ENCODE assay signal across 13 mouse cellular contexts in genomic region chr13:63556431-63556830, GRCm38 (mm10). TPM values are rescaled to one million over a fixed set of nuclear protein-coding genes. Genes with fewer than 3 reads are reported as not detected.
DNase-seq lines count a peak whose midpoint lies in the region; ATAC-seq lines count a peak whose summit lies in the region.
"Had no signal": no experiment of that assay in that cellular context is flagged by ENCODE, and none has a peak within 500 bp of the region (broad histone marks: within the 10 kb centered on the region; RNA-seq: fewer than 3 reads in every experiment).

No protein-coding gene starts in this region.

- H3K36me3 ChIP-seq in limb, embryonic 12.5 days, result peaks cover 22% of the 10 kb centered on the region
- H3K36me3 ChIP-seq in limb, embryonic 10.5 days, result peaks cover 51% of the 10 kb centered on the region
- peaks cover 41% of the 10 kb centered on the region for H3K36me3 ChIP-seq in hindbrain, embryonic 10.5 days

- H3K9ac ChIP-seq in limb, embryonic 12.5 days (replicated peaks), result no peak overlapping the region
- H3K9ac ChIP-seq: heart, embryonic 15.5 days had no signal

- no peak overlapping the region for H3K4me3 ChIP-seq in limb, embryonic 12.5 days (replicated peaks)
- no peak overlapping the region for H3K4me3 ChIP-seq in limb, embryonic 10.5 days
- H3K4me3 ChIP-seq in hindbrain, embryonic 10.5 days, result peak overlapping the region; percentile 35
- H3K4me3 ChIP-seq: heart, embryonic 15.5 days; myocyte had no signal

- H3K4me1 ChIP-seq in limb, embryonic 12.5 days (replicated peaks), result peaks cover 98% of the 10 kb centered on the region
- peaks cover 95% of the 10 kb centered on the region for H3K4me1 ChIP-seq in limb, embryonic 10.5 days
- H3K4me1 ChIP-seq in hindbrain, embryonic 10.5 days (replicated peaks), result peaks cover 100% of the 10 kb centered on the region

- H3K9me3 ChIP-seq in limb, embryonic 12.5 days, result no peaks in the 10 kb centered on the region
- H3K9me3 ChIP-seq in limb, embryonic 10.5 days (replicated peaks), result no peaks in the 10 kb centered on the region
- no peaks in the 10 kb centered on the region for H3K9me3 ChIP-seq in hindbrain, embryonic 10.5 days
- H3K9me3 ChIP-seq: heart, embryonic 15.5 days had no signal

- WGBS in limb, embryonic 12.5 days, result 17% methylated on average over 1 of the region's 1 CpGs
- WGBS in limb, embryonic 10.5 days, result 41% methylated on average over 1 of the region's 1 CpGs
- 31% methylated on average over 1 of the region's 1 CpGs for WGBS in hindbrain, embryonic 10.5 days

- H3K27me3 ChIP-seq in limb, embryonic 12.5 days, result no peaks in the 10 kb centered on the region
- H3K27me3 ChIP-seq in limb, embryonic 10.5 days (ENCODE audit: low read depth, poor library complexity, severe bottlenecking), result no peaks in the 10 kb centered on the region
- no peaks in the 10 kb centered on the region for H3K27me3 ChIP-seq in hindbrain, embryonic 10.5 days (ENCODE audit: insufficient read depth, poor library complexity, severe bottlenecking)
- H3K27me3 ChIP-seq: CH12.LX; heart, embryonic 15.5 days had no signal

- intact Hi-C loops in left cerebral cortex, postnatal 25 days (cut with DNase I), result no loop called here

- peak overlapping the region; percentile 30; the same call in 1 of the 2 replicates for H3K27ac ChIP-seq in limb, embryonic 12.5 days
- no peak overlapping the region for H3K27ac ChIP-seq in limb, embryonic 10.5 days
- H3K27ac ChIP-seq in hindbrain, embryonic 10.5 days, result peak overlapping the region; percentile 88
- H3K27ac ChIP-seq: heart, embryonic 15.5 days had no signal

- DNase-seq in limb, embryonic 10.5 days (ENCODE audit: low spot score), result no peak
- peak; percentile 61 for DNase-seq in NIH3T3 (ENCODE audit: low read depth)
- no peak for DNase-seq in hindbrain, embryonic 10.5 days (ENCODE audit: low spot score)
- peak; percentile 64 for DNase-seq in lung, postnatal 10 days
- DNase-seq in left cerebral cortex, postnatal 25 days (ENCODE audit: low spot score in 2 of 2), result no peak
- no peak for DNase-seq in embryo, embryonic 11 days
- DNase-seq in testis, postnatal 10 days (ENCODE audit: low spot score), result no peak
- DNase-seq: right cerebral cortex, postnatal 25 days; thymus, postnatal 4 days had no signal

- ATAC-seq in limb, embryonic 12.5 days (ENCODE audit: insufficient number of reproducible peaks, insufficient read depth, low FRiP score, low TSS enrichment, low read depth), result no peak

- peak overlapping the region; percentile 38 for H3K4me2 ChIP-seq in limb, embryonic 12.5 days
- H3K4me2 ChIP-seq: heart, embryonic 15.5 days had no signal

RNA-seq across cellular contexts. Expression of gene Ptch1, which starts 17.0 kb away (rescaled TPM):
- polyA plus RNA-seq in limb, embryonic 12.5 days (2016; fragmentation: Nextera tagmentation; extraction: Ambion mirVana), result 21.6 and 23.0 TPM in 2 replicates
- polyA plus RNA-seq in limb, embryonic 10.5 days (2016; fragmentation: Nextera tagmentation; extraction: Ambion mirVana), result 18.2 and 19.0 TPM in 2 replicates
- polyA plus RNA-seq in hindbrain, embryonic 10.5 days (2016; fragmentation: Nextera tagmentation; extraction: Ambion mirVana), result 21.8 and 22.1 TPM in 2 replicates
- 10 to 100 TPM; 44.5 to 48.0 TPM for total RNA-seq in left cerebral cortex, postnatal 25 days (2021)

RNA-seq across cellular contexts. Expression of gene Fancc, which starts 59.4 kb away (rescaled TPM):
- polyA plus RNA-seq in limb, embryonic 12.5 days (2016; fragmentation: Nextera tagmentation; extraction: Ambion mirVana), result 24.3 and 28.5 TPM in 2 replicates
- 27.0 and 29.2 TPM in 2 replicates for polyA plus RNA-seq in limb, embryonic 10.5 days (2016; fragmentation: Nextera tagmentation; extraction: Ambion mirVana)
- 23.4 and 25.2 TPM in 2 replicates for polyA plus RNA-seq in hindbrain, embryonic 10.5 days (2016; fragmentation: Nextera tagmentation; extraction: Ambion mirVana)
- 1 to 10 TPM; 7.2 to 7.6 TPM for total RNA-seq in left cerebral cortex, postnatal 25 days (2021)

Comparison
In these comparisons a context has a peak if more than half of its experiments do, and no peak if none do; other contexts are left out.
1. DNase-seq: peak in NIH3T3 (single experiment) and lung, postnatal 10 days (single experiment); none in limb, embryonic 10.5 days (single experiment), hindbrain, embryonic 10.5 days (single experiment), left cerebral cortex, postnatal 25 days (0 of 2), embryo, embryonic 11 days (single experiment) and testis, postnatal 10 days (single experiment).